Mouse (Mus musculus) urinary bladder, postnatal 10 days (tissue): ENCODE measurements at regions not wholly inside any gene's neighbourhood (a gene's known extent, or its start where the extent isn't known, plus 50 kb on each side); places are given as distances from the start of the nearest gene placed in this dataset.

Source experiments
- DNase-seq: peaks from one replicate; pipeline ENCODE4 v3.0.0; 2022; ENCODE audit warnings: low spot score

DNA sequence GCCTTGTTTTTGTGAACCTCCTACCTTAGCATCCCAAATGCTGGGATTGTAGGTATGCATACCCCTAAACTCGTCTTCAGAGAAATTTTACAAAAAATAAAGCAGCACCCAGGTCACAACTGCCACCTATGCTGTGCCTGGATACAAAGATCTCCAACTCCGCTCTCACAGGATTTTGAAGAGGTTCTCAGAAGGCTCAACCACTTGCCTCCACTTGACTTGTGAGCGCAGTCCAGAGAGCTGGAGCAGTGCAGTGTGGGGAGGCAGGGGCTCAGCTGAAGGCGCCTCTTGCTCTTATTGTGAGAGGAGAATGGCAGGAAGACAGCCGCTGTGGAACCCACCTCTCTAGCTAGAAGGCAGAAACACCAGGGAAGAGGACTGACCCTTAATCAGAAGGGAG, 182.9 kb downstream of the Rap2a start:
- DNase-seq: no peak

GRCm38 (mm10) chr14:120669665-120670064, 191.4 kb downstream of the Rap2a start:
- DNase-seq: no peak

- no peak for DNase-seq
Measured at GRCm38 (mm10) chr14:120675752-120676151, 197.5 kb downstream of the Rap2a start.

GRCm38 (mm10) chr14:120678533-120678932, 200.3 kb downstream of the Rap2a start:
- DNase-seq: no peak

DNA sequence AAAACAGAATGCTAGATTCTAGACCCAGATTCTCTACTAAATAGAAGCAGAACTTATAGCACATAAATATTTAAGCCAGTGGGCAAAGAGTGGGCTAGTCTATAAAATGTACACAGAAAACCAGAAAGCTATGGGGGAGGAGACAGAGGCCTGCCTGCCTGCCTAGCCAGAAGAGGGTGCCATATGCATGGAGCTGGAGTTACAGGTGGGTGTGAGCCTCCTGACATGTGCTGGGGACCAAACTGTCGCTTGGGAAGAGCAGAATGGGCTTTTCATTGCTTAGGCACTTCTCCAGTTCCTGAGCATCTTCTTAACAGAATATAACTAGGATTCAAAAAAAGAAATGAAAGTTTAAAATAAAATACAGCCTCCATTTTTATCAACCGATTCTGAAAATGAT, 200.8 kb downstream of the Rap2a start:
- no peak for DNase-seq

- DNase-seq: no peak
Measured at GRCm38 (mm10) chr14:120680272-120680671, 202.0 kb downstream of the Rap2a start.

GRCm38 (mm10) chr14:120685263-120685662, 207.0 kb downstream of the Rap2a start:
- DNase-seq: no peak

DNA sequence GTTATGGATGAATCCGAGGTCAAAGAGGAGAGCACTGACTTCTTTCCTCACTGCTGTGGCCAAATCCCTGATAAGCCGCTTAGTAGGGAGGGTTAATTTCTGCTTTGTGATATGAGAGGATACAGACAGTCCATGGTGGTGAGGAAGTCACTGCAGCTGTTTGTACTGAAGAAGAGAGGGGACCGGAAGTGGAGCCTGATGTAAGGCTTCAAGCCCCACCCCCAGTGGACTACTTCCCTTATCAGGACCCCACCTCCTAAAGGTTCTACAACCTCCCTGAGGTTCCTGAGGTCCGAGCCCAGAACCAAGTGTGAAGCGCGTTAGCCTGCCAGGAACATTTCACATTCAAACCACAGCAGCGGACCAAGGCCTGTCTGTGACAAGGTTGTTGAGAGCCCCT, 207.6 kb downstream of the Rap2a start:
- DNase-seq: no peak

DNA sequence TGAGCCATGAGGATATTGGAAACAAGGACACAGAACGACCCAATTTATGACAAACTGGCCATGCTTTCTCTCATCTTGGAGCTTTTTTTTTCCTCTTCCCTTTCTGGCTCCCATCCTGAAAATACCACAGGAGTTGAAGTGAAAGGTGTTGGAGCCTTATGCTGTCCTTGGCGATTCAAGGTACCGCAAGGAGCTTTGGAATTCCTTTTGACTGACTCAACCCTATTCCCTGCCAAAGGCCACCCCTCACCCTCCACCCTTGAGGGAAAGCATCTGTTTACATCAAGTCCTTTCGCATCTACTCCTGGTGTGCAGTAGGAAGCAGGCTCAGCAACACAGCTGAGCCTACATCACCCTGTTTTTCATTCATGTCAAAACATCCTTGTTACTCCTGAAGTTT, 208.5 kb downstream of the Rap2a start:
- no peak for DNase-seq

DNA sequence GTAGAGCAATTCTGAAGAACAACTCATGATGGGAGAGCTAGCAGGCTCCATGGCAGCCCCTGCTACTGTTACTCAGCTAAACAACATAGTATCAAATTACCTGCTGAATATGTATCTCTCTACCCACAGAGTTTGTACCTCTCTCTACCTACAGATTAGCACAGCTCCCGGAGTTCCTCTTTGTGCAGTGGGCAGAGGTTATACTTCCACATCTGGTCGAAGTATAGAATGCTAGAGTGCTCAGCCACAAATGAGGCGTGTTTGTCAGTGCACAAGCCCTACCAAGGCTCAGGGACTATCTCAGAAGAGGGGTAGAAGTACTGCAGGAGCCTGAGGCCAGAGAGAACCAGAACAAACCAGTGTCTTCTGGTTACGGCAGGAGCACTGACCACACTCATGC, 211.6 kb upstream of the Ipo5 start:
- DNase-seq: no peak

DNA sequence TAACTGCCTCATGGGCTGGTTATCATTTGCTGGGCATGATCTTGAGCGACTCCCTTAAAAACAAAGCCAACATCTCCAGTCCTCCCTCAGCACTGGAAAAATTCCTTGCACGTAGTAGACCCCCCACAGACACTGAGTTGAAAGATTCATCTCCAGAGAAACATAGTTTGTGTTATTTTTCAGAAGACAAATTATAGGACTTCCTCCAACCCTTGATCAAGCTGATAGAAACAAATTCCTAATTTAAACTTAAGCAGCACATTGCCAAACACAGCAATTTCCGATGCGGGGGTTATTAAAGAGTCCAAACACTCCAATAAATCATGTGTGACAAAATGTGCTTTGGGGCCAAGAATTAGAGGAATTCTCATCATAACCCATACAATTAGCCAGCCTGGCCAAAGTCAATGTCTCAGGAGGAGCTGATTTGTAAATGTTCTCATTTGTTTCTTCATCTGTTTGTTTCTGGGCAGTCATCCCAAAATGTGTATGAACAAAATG, 205.7 kb upstream of the Ipo5 start:
- DNase-seq: no peak

GRCm38 (mm10) chr14:120710782-120711181, 200.2 kb upstream of the Ipo5 start:
- DNase-seq: no peak

- DNase-seq: no peak
Measured at GRCm38 (mm10) chr14:120720464-120721445, 190.3 kb upstream of the Ipo5 start.

GRCm38 (mm10) chr14:120721593-120722461, 189.2 kb upstream of the Ipo5 start:
- no peak for DNase-seq

DNA sequence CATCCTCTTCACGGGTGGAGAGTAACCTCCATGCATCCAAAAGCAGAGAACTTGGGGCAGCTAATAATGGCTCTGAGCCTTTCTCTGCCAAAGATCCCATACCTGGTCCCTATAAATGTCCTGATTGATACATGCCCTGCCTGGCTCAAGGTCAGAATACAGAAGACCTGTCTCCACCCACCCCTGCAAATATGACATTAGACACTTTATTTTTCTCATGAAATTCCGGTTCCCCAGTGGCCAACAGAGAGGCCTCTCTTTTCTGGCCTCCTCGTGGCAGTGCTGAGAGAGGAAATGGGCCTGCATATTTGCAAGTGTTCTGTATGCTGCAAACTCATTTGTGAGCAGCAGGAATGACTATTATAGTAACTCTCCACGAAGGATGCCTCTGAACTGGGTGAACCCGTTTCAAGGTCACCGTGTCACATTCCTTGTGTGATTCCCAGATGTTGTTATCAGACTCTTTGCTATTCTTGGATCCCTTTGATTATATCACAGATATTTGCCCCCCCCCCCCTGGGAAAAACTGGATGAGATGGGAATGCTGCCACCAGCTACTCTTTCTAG, 188.4 kb upstream of the Ipo5 start:
- DNase-seq: no peak

GRCm38 (mm10) chr14:120728107-120728506, 182.9 kb upstream of the Ipo5 start:
- no peak for DNase-seq

DNA sequence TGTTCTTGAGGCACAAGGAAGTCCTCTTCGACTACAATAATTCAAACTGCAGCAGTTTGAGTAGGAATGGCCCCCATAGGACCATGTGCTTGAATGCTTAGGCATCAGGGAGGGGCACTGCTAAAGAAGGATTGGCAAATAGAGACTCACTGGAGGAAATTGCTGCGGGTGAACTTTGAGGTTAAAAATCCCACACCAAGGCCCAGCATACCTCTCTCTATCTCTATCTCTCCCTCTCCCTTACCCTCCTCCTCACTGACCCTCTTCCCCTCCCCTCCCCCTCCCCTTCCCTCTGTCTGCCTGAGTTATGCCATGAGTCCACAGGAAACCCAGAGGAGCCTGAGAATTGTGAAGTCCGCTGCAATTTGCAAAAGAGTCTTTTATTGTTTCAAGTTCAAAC, 180.8 kb upstream of the Ipo5 start:
- DNase-seq: no peak

DNA sequence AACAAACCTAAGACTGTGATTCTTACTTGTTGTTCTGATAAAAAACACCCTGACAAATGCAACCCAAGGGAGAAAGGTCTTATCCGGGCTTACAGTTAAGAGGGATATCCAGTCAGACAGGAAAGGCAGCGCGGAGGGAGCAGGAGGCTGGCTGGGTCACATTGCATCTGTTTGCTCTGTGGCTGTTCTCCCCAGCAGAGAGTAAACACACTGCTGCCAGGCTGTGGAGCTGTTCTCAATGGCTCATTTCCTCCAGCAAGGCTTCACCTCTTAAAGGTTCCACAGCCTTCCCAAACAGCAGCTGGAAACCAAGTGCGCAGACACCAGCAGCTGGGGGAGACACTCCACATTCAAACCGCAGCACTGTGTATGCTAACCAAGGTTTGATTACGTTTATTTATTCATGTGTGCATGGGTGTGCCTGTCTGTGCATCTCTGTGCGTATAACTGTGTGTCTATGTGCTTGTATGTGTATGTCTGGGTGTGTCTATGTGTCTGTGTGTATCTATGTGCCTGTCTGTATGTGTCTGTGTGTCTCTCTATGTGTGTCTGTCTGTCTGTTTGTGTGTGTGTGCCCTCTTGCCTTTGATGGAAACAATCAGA, 179.2 kb upstream of the Ipo5 start:
- DNase-seq: no peak

DNA sequence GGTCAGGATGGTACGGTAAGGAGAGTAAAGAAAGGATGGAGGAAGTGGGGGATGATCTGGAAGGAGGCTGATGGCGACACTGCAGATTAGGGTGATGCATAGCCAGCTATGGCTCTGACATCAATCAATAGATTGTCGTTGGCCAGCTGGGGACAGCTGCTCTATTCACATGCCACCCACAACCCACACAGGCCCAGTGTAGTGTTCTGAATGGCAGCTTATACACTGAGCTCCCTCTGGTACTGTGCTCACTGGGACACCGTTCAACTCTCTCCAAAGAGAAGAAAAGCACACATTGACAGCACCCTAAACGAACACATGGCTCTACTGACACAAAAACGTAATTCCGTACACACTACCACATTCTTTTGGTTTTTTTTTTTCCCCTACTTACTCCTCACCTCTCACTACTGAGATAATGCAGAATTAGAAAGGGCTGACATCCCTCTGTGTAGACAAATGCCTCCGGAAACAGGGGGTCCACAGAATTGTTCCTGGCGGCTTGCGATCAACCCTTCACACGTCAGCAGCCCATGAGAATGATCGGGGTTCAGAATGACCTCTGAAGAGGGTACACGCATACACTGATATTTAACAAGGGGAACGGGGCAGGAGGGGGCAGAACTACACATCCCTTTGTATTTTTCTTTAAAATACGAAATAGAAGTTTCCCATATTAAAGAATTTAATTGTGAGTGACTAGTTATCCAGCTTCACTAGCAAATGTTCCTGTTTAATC, 178.5 kb upstream of the Ipo5 start:
- no peak for DNase-seq

DNA sequence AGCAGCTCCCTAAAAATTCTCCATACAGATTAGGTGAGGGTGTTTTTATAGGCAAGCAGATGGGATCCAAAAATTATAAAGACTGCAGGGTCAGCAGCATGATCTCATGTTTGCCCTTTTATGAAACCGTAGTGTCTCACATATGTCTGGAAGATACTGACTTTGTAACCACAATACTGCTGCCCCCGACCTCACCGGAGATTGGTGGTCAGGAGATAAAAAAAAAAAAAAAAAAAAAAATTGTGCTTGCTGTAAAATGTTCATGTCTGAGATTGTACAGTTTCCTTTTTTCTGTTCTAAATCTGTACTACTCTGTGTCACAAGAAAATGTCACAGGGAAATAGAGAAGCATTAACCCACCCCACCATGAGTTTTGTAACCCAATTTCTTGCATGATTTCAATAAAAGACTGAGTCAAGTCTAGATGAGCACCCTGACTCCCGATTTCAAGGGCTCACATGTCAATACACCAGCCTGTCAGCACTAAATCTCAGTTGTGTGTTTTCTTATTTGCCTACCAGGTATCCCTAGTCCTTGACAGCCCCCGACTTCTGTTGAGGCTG, 169.5 kb upstream of the Ipo5 start:
- no peak for DNase-seq

- DNase-seq: no peak
Measured at GRCm38 (mm10) chr14:120754011-120754410, 157.0 kb upstream of the Ipo5 start.
